Mouse (Mus musculus) frontal cortex, adult 2 months (tissue): Measurements from ENCODE around the gene Olfr155. TPM values are rescaled to one million over a fixed set of nuclear protein-coding genes. Genes with fewer than 3 reads are reported as not detected.

Experiments
- DNase-seq, 2 experiments: peaks; one replicate each; pipeline ENCODE4 v3.0.0; 2022; ENCODE audit warnings: low spot score in 1 of 2; ENCODE audit errors: extremely low spot score in 1 of 2
- polyA plus RNA-seq: library from polyadenylated mRNA; depleted of rRNA; stranded (reverse); fragments of >200 nt; gene quantifications from 2 replicates; pipeline ENCODE4 v1.2.3, GENCODE M21; 2012; rRNA removed

Gene Olfr155
- polyA plus RNA-seq, 1 experiment: not detected

DNA sequence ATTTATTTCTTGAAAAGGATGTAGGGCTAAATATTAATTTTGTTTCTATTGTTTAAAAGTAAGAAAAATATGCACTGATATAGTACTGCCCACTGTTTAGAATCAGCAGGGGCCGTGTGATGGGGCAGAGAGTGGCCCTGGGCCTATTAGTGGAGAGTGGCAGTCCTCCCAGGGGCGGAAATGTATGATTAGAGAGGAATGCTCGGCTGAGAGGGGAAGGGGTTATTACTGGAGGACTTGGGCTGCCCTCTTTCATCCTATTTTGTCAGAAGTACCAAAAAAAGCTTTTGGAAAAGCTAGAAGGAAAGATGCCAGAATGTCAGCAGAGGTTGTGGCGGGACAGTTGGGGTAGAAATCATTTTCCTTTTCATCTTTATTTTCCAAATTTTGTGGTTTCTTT, 32.8 kb downstream of the Olfr155 start:
- DNase-seq: no peak

GRCm38 (mm10) chr4:43891247-43891646, 39.9 kb downstream of the Olfr155 start:
- DNase-seq: no peak

DNA sequence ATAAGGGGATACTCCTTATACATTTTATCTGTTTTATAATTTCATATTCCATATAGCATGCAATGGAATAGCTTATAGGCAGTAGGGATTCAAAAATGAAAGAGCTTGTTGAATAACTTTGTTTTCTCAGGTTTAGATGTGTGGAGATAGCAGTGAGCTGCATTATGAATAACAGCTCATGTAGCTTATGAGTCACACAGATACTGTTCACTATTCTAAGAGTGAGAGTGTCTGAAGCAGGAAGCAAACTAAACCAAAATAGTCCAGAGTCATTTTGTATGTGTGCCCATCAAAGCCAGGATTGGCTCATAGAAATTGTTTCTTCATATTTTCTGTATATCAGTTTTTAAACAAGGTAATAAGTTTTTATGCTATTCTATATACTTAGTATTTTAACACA, 45.8 kb downstream of the Olfr155 start:
- peak in 1 of 2 experiments; percentile 26 for DNase-seq

GRCm38 (mm10) chr4:43899197-43899596, 47.8 kb downstream of the Olfr155 start:
- no peak for DNase-seq

GRCm38 (mm10) chr4:43903690-43904089, 52.3 kb downstream of the Olfr155 start:
- DNase-seq: no peak

GRCm38 (mm10) chr4:43906443-43906842, 55.1 kb downstream of the Olfr155 start:
- peak; percentile 26 to 78 for DNase-seq

Other genes starting within 250 kb of the Olfr155 start
- 119 and 122 TPM in 2 replicates for gene Npr2, start 219.6 kb upstream of the Olfr155 start, polyA plus RNA-seq
- gene Spag8, start 198.0 kb upstream of the Olfr155 start, polyA plus RNA-seq: 2.1 and 2.6 TPM in 2 replicates
- gene Hint2, start 195.1 kb upstream of the Olfr155 start, polyA plus RNA-seq: 75.8 and 81.1 TPM in 2 replicates
- 35.5 and 38.0 TPM in 2 replicates for gene Tmem8b, start 182.6 kb upstream of the Olfr155 start, polyA plus RNA-seq
- 0.88 and 0.94 TPM in 2 replicates for gene Fam221b, start 182.4 kb upstream of the Olfr155 start, polyA plus RNA-seq
- not detected in 2 replicates for gene Olfr70, start 150.8 kb upstream of the Olfr155 start, polyA plus RNA-seq
- not detected in 2 replicates for gene Olfr71, start 141.3 kb upstream of the Olfr155 start, polyA plus RNA-seq
- 1.9 and 2.8 TPM in 2 replicates for gene Hrct1, start 124.4 kb upstream of the Olfr155 start, polyA plus RNA-seq
- 0.97 and 1.2 TPM in 2 replicates for gene Spaar, start 121.5 kb upstream of the Olfr155 start, polyA plus RNA-seq
- gene Olfr159, start 80.6 kb upstream of the Olfr155 start, polyA plus RNA-seq: not detected in 2 replicates
- gene Olfr156, start 27.7 kb upstream of the Olfr155 start, polyA plus RNA-seq: not detected in 2 replicates
- gene Olfr157, start 11.4 kb upstream of the Olfr155 start, polyA plus RNA-seq: not detected in 2 replicates
- 12.5 and 13.4 TPM in 2 replicates for gene Reck, start 24.0 kb downstream of the Olfr155 start, polyA plus RNA-seq
- gene Glipr2, start 105.8 kb downstream of the Olfr155 start, polyA plus RNA-seq: 4.6 and 5.4 TPM in 2 replicates
- 0.06 TPM in 1 of 2 replicates, not detected in the other for gene Ccin, start 131.9 kb downstream of the Olfr155 start, polyA plus RNA-seq
- 440 and 454 TPM in 2 replicates for gene Clta, start 152.9 kb downstream of the Olfr155 start, polyA plus RNA-seq
- gene Gne, start 232.6 kb downstream of the Olfr155 start, polyA plus RNA-seq: 18.7 and 20.6 TPM in 2 replicates